Mouse (Mus musculus) testis, adult 2 months (tissue): Measurements from ENCODE around the gene Frem3.

ENCODE experiments used
- CTCF ChIP-seq: fragments of 200-500 bp; IDR thresholded peaks from 2 replicates; pipeline ENCODE4 v1.5.1; 2012; ENCODE audit warnings: low read depth, mild to moderate bottlenecking, inconsistent platforms, low read length, moderate library complexity; ENCODE audit not compliant: control insufficient read depth, insufficient read depth, insufficient replicate concordance
- POLR2A ChIP-seq: fragments of 200-500 bp; IDR thresholded peaks from 2 replicates; pipeline ENCODE4 v1.6.1; 2012; ENCODE audit warnings: low read depth, mild to moderate bottlenecking, inconsistent platforms, low read length, moderate library complexity; ENCODE audit not compliant: control insufficient read depth

GRCm38 (mm10) chr8:80663476-80663875, 52.6 kb downstream of the Frem3 start:
- TF ChIP-seq CTCF (no peak), POLR2A (no peak)
